Mouse (Mus musculus): ENCODE results near the gene Samd9l.
"Not testable (repeated sequence)": the region's sequence is repeated elsewhere in the genome, so short reads cannot be mapped to it uniquely, and the experiment has no call there.

Gene Samd9l

DNA sequence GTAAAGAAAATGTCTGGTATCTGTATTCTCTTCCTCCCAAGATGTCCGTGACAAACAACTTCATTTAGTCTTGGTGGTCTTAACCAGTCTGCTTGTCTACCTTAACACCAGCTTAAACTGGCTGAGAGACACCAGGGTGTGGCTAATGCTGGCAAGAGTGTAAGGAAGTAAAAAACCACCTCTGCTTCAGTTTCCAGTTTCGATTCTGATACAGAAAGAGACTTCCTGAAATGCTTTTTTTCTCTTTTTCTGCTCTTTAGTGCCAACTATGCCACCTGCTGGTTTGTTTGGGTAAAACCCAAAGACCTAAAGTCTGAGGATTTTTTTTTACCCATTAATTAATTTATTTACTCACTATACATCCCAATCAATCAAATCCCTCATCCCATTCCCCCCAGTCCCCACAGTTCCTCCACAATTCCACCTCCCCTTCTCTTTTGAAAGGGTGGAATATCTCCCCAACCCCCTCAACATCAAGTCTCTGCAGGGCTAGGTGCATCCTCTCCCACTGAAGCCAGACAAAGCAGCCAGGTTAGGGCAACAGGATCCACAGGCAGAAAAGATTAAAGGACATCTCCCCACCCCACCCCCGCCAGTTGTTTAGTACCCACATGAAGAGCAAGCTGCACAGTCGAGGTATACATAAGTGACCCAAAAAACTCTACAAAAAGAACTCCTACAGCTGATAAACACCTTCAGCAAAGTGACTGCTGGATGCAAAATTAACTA, at the start of gene Samd9l:
Samd9l (minus strand) TSS at position 233 of the 729 bp plus-strand sequence.
- DNase-seq (ENCODE audit: extremely low spot score, low read depth, low spot score), result peak; percentile 37

DNA sequence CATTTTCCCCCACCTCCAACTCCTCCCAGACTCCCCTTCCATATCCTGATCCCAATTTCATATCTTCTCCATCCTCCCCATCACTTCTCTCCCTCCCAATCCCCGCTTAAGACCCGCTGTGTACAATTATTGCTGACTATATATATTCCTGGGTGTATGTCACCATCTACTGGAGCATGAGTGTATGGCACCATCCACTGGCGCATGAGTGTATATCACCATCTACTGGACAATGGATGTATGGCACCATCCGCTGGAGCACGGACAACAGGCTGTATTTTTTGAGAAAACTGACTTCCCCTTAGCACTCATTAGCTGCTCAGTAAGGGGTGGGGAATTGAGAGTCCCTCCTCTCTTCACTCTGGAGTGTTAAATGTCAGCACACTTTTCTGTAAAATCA, 48.0 kb upstream of the Samd9l start:
- DNase-seq (ENCODE audit: extremely low spot score, low read depth, low spot score), result peak; percentile 41

DNA sequence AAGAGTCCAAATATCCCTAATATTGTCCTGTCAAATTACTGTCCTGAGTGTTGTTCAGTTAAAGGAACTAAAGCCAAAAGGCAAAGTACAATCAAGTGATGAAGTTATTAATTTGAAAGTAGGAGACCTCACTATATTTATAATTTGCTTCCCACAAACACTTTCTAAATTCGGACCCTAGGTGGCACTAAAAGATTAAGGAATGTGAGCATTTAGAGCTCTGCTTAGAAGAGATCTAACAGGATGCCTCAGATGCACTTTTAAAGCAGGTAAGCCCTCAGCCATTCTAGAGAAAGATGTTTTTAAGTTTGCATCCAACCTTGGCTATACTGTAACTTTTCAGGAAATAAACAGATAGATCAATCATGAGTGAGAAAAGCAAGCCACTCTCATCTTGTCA, 44.5 kb upstream of the Samd9l start:
- DNase-seq (ENCODE audit: extremely low spot score, low read depth, low spot score), result no peak

DNA sequence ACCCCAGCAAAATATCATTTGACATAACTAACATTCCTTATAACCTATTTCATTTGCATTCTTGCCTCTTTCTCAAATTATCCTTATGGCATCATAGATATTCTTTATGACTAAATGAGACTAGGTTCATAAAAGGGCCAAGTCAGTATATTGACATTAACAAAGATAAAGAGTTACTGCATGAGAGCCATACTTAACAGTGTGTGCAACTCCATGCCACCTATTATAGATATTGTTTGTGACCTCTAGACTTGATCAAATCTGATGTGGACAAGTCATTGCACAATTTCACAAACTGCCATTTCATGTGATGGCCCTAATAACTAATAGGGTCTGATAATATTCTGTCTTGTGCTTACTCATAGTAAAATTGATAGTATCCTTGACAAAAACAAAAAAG, 36.7 kb upstream of the Samd9l start:
- no peak for DNase-seq (ENCODE audit: extremely low spot score, low read depth, low spot score)

DNA sequence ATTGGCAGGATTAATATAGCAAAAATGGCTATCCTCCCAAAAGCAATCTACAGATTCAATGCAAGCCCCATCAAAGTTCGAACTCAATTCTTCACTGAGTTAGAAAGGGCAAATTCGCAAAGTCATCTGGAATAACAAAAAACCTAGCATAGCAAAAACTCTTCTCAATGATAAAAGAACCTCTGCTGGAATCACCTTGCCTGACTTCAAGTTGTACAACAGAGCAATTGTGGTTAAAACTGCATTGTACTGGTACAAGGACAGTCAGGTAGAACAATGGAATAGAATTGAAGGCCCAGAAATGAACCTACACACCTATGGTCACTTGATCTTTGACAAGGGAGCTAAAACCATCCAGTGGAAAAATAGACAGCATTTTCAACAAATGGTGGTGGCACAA, 31.6 kb upstream of the Samd9l start:
- DNase-seq (ENCODE audit: extremely low spot score, low read depth, low spot score), result not testable (repeated sequence)

DNA sequence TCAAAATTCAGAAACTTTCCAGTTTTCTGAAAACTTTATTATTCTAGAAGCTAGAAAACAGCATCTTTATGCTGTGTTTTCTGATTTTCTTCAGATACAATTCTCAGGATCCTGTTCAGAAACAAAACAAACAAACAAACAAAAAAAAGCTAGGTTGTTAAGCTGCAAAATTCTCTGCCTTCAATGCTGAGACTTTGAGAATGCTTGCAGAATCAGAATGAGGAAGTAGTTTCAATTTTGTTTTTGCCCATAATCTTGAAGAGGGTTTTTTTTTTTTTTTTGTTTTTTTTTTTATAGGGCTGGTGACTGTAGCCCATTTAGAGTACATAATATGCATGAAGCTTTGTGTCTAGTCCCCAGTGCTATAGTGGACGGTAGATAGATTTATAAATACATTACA, 27.7 kb upstream of the Samd9l start:
- DNase-seq (ENCODE audit: extremely low spot score, low read depth, low spot score), result no peak

DNA sequence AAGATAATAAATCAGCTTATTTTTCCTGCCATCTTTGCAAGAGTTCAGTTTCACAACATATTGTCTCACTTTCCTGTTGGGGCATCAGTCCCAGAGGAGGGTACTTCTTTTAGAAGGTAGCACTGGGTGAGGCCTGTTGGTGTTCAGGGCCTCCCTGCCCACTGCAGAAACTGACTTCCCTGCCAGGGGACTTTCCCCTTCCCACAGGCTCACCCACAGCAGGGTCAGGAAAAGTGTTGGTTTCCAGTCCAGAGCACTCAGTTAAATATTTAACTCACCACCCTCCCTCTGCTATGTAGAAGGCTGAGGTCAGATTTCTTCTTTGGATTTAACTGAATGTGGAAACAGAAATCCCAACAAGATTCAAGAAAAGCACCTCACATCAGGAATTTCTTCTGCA, 26.0 kb upstream of the Samd9l start:
- not testable (repeated sequence) for DNase-seq (ENCODE audit: extremely low spot score, low read depth, low spot score)

DNA sequence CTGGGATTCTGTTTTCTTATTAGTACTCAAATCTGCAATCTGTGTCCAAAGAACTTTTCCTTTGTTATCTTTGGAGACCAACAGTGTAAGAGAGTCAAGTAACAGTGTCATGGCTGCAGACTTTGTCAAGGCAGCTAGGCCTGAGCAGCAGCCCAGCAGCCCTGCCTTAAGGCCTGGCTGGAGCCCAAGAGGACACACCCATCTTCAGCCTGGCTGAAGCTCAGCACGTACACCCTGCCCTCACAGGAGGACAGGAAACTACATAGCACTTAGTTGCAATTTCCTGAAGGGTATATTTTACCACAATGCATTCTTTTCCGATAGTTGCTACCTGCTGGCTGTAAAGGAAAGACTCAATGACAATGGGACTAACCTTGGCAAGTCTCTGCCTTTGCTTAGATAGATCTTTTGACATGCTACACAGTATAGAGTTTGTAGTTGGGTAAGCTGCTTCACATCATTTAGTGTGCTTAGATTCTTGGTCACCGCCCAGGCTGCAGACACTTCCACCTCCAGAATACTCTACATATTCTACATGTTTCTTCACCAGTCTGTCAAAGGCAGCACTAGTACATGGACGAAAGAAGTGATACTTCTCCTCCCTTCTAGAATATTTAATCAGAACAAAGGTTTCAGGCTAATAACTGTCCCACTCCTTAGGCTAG, 25.4 kb upstream of the Samd9l start:
- not testable (repeated sequence) for DNase-seq (ENCODE audit: extremely low spot score, low read depth, low spot score)

DNA sequence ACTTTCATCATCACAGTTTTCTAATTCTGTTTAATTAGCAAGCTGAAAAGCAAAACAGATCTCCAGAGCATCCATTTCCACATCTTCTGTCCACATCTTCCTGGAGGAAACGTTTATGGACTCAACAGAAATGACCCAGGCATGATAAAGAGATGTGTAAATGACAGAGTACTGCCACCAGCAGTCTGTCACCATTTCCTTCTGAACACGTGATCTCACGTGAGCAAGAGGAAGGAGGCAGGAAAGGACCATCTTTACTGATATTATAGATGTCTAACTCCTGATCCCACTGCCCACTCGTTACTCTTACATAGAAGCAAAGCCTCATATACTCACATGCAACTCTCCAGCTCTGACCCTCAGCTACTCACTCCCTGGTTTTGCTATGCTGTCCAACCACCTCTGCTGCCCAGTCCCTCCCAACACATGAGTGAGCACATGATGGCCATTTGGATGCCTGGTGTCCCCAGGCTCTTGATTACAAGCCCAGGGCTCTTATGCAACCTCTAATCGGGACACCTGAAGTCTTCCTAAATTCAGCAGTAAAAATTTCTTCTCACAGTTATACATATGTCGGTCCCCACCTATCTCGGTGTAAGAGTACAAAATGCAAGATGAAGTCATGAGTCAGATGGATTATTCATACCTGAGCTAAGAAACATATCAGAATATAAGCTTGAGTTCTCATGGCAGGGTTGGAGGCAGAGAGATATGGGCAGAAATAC, 2.0 kb downstream of the Samd9l start:
- DNase-seq (ENCODE audit: extremely low spot score, low read depth, low spot score), result not testable (repeated sequence)

DNA sequence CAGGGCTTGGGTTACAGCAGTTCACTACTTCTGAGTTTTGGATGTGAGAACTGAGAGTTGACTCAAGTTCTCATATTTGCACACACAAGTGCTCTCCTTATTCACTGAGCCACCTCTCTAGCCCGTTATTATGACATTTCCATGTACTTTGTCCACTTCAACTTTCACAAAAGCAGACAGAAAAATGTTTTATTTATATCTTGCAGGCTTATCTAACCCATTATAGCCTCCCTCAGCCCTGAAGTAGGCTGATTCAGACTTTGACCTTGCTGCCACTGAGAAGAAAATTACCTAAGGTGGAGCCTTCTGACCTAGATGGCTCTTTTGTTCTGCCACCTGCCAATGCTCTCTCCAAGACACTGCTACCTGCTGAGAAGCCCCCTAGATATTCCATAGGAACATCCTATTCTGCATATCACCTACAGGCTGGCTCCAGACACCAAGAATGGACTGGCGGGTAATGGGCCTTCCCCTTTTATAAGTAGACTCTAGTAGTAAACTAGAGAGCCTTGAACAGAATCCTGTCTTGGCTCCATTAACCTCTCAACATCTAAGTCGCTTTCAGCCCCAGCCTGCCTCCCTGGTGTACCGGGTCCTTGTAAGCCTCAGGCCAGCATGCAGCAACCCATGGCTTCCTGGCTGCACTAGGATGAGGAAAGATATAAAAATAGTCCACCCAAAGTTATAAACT, 3.3 kb downstream of the Samd9l start:
- DNase-seq (ENCODE audit: extremely low spot score, low read depth, low spot score), result not testable (repeated sequence)

DNA sequence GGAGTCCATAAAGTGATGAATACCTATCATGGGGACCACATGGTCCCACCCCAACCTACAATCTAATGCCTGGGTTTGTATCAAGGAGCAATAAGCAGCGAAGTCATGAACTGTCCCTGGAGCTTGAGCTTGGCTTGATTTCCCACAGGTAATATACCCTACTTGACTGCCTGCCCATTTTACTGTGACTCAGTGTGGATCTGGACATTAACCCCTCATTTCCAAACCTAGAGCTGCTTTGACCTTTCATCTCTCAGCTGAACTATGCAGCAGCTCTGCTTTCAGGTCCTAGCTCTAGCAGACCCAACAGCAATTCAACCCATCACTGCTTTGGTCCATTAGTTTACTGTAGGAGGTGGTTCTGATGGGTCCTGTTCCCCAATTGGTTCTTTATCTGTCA, 9.4 kb downstream of the Samd9l start:
- no peak for DNase-seq (ENCODE audit: extremely low spot score, low read depth, low spot score)

DNA sequence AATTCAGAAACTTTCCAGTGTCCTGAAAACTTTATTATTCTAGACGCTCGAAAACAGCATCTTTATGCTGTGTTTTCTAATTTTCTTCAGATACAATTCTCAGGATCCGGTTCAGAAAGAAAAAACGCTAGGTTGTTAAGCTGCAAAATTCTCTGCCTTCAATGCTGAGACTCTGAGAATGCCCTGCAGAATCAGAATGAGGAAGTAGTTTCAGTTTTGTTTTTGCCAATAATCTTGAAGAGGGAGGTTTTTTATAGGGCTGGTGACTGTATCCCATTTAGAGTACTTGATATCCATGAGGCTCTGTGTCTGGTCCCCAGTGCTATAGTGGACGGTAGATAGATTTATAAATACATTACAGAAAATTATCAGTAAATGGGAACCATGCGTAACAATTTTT, 12.8 kb downstream of the Samd9l start:
- no peak for DNase-seq (ENCODE audit: extremely low spot score, low read depth, low spot score)

DNA sequence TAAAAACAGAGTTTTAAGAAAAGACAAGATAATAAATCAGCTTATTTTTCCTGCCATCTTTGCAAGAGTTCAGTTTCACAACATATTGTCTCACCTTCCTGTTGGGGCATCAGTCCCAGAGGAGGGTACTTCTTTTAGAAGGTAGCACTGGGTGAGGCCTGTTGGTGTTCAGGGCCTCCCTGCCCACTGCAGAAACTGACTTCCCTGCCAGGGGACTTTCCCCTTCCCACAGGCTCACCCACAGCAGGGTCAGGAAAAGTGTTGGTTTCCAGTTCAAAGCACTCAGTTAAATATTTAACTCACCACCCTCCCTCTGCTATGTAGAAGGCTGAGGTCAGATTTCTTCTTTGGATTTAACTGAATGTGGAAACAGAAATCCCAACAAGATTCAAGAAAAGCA, 14.6 kb downstream of the Samd9l start:
- not testable (repeated sequence) for DNase-seq (ENCODE audit: extremely low spot score, low read depth, low spot score)

DNA sequence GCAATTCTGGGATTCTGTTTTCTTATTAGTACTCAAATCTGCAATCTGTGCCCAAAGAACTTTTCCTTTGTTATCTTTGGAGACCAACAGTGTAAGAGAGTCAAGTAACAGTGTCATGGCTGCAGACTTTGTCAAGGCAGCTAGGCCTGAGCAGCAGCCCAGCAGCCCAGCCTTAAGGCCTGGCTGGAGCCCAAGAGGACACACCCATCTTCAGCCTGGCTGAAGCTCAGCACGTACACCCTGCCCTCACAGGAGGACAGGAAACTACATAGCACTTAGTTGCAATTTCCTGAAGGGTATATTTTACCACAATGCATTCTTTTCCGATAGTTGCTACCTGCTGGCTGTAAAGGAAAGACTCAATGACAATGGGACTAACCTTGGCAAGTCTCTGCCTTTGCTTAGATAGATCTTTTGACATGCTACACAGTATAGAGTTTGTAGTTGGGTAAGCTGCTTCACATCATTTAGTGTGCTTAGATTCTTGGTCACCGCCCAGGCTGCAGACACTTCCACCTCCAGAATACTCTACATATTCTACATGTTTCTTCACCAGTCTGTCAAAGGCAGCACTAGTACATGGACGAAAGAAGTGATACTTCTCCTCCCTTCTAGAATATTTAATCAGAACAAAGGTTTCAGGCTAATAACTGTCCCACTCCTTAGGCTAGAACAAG, 15.1 kb downstream of the Samd9l start:
- DNase-seq (ENCODE audit: extremely low spot score, low read depth, low spot score), result not testable (repeated sequence)

DNA sequence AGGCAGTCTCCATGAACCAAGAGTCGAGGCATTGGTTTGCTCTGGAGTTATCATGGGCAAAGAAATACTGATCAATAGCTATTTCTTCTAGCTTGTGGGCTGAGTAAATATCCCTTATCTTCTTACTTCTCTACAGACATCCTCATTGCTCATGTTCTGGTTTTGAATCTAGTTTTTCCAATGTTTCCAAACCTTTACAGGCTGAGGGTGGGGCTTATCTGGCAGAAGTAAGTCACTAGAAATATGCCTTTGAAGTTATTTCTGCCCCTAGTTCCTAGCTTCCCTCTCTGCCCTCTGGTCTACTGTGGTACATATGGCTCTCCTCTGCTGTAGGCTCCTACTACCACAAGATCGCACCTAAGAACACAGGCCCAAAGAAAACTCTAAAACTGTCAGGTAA, 20.2 kb downstream of the Samd9l start:
- no peak for DNase-seq (ENCODE audit: extremely low spot score, low read depth, low spot score)

DNA sequence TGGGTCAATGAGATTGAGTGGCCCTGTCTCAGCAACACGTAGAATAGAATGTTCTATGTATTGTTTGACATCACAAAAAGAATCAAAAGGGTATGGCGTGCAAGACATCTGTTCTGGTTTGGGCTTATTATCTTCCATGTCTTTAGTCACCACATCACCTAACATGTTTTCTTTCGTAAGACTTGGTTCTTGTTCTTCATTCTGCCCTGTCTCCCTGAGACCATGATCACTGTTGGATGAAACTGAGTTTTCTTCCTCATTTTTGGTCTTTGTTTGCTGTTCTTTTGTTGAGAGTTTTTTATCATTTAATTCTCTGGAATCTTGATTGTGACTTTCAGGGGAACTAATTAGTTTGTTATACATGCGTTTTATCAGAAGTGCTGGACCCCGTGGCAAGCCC, 22.7 kb downstream of the Samd9l start:
- DNase-seq (ENCODE audit: extremely low spot score, low read depth, low spot score), result no peak

DNA sequence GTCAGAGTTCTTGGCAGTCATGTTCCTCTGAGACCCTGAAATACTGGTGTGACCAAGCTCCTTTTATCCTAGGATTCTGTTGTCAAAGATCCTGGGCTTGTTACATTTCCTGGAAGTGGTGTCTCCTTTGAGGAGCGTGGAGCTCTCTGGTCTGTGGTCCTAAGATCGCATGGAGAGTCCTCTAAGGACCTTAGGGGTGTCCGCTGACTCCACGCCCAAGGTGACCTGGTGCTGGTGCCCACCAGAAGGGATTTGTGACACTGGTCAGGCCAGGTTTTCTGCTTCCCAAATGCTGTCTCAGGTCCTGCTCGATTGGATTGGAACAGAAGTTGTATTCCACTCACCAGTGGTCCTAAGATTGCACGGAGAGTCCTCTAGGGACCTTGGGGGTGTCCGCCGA, 29.8 kb downstream of the Samd9l start:
- no peak for DNase-seq (ENCODE audit: extremely low spot score, low read depth, low spot score)

DNA sequence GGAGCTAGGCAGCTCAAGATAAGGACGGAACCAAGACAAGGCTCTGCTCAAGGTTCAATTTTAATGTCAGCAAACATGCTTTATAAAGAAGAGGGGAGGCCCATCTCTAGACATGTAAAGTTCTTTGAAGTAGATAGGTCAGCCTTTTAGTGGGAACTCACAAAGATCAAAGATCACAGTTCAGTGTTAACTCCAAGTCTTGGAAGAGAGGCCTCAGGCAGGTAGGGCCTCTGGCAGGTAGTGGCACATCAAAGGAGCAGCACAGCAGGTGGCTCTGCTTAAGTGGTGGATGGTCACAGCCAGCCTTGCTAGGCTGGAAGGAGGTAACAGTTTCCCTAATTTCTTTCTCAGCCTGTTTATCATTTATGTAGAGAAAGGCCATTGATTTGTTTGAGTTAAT, 33.8 kb downstream of the Samd9l start:
- DNase-seq (ENCODE audit: extremely low spot score, low read depth, low spot score), result not testable (repeated sequence)

DNA sequence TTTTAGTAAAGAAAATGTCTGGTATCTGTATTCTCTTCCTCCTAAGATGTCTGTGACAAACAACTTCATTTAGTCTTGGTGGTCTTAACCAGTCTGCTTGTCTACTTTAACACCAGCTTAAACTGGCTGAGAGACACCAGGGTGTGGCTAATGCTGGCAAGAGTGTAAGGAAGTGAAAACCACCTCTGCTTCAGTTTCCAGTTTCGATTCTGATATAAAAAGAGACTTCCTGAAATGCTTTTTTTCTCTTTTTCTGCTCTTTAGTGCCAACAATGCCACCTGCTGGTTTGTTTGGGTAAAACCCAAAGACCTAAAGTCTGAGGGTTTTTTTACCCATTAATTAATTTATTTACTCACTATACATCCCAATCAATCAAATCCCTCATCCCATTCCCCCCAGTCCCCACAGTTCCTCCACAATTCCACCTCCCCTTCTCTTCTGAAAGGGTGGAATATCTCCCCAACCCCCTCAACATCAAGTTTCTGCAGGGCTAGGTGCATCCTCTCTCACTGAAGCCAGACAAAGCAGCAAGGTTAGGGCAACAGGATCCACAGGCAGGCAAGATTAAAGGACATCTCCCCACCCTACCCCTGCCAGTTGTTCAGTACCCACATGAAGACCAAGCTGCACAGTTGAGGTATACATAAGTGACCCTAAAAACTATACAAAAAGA, 53.3 kb downstream of the Samd9l start:
- not testable (repeated sequence) for DNase-seq (ENCODE audit: extremely low spot score, low read depth, low spot score)

DNA sequence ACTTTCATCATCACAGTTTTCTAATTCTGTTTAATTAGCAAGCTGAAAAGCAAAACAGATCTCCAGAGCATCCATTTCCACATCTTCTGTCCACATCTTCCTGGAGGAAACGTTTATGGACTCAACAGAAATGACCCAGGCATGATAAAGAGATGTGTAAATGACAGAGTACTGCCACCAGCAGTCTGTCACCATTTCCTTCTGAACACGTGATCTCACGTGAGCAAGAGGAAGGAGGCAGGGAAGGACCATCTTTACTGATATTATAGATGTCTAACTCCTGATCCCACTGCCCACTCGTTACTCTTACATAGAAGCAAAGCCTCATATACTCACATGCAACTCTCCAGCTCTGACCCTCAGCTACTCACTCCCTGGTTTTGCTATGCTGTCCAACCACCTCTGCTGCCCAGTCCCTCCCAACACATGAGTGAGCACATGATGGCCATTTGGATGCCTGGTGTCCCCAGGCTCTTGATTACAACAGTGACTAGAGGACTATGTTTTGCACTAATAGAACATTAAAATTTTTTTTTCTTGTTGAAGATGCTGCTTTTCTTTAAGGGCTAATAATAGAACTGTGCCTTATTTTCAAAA, 54.2 kb downstream of the Samd9l start:
- not testable (repeated sequence) for DNase-seq (ENCODE audit: extremely low spot score, low read depth, low spot score)
